Mouse (Mus musculus): Measurements from ENCODE around the gene Ecd. TPM values are rescaled to one million over a fixed set of nuclear protein-coding genes. Genes with fewer than 3 reads are reported as not detected.

Gene Ecd
- polyA plus RNA-seq, 1 experiment from 2014 or later = 32.8 TPM

DNA sequence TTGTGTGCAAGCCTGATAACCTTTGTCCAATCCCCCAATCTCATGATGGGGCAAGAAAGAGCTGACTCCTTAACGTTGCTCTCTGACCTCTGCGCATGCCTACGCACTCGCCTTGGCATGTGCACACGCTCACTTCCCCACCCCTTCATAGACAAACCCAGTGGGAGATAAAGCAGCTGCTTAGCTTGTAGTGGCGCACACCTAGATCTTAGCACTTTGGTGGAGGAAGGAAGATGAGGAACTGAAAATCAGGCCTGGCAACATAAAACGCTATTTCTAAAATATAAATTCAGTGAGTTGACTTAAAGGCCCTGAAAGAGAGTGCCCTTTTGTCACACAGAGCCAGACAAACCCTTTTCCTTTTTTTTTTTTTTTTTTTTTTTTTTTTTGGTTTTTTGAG lies 22.9 kb upstream of the Ecd start:
- Histone ChIP-seq H3K4me2 (ENCODE audit: low read length) (no peak overlapping the region), H3K4me1 (replicated peaks; ENCODE audit: insufficient read depth, low read length) (no peaks in the 10 kb centered on the region)
- DNase-seq (ENCODE audit: low spot score) = no peak

GRCm38 (mm10) chr14:20368271-20368670 lies 20.4 kb upstream of the Ecd start:
- H3K36me3 ChIP-seq (ENCODE audit: insufficient read depth, low read length) = peaks cover 35% of the 10 kb centered on the region

More for the DNA sequence above, 22.9 kb upstream of the Ecd start:
- ATAC-seq (replicated peaks; ENCODE audit: low FRiP score, low read depth) = no peak
- no peak for TF ChIP-seq CTCF (IDR thresholded peaks at IDR 0.05; ENCODE audit: low read depth)
- 88% methylated on average over 7 of the region's 7 CpGs for WGBS
- H3K4me3 ChIP-seq (replicated peaks; ENCODE audit: low read depth, low read length) = no peak overlapping the region
- H3K9me3 ChIP-seq (replicated peaks; ENCODE audit: low read length) = no peaks in the 10 kb centered on the region
- H3K27ac ChIP-seq = no peak overlapping the region
- H3K9ac ChIP-seq (ENCODE audit: low read depth, low read length) = no peak overlapping the region
- H3K36me3 ChIP-seq (ENCODE audit: insufficient read depth, low read length) = peaks cover 23% of the 10 kb centered on the region; the same call in 1 of the 2 replicates
- H3K27me3 ChIP-seq (ENCODE audit: insufficient read depth, low read length) = no peaks in the 10 kb centered on the region

DNA sequence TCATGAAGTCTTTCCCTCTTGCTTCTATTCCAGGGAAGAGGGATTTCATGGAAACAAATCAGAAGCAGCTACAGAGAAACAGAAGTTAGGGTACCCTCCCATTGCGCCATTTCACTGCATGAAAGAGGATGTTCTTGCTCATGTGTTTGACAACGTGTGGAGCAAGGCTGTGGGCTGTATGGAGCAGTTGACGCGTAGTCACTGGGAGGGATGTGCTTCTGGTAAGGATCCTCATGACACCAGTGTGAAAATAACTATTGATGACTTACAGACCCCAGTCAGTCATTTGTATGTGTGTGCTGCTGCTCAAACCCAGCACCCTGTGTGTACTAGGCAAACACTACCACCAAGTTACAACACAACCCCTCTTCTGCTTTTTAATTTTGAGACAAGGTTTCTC lies 15.3 kb upstream of the Ecd start:
- Histone ChIP-seq H3K27ac (no peak overlapping the region), H3K4me1 (replicated peaks; ENCODE audit: insufficient read depth, low read length) (no peaks in the 10 kb centered on the region), H3K9me3 (replicated peaks; ENCODE audit: low read length) (no peaks in the 10 kb centered on the region), H3K27me3 (ENCODE audit: insufficient read depth, low read length) (no peaks in the 10 kb centered on the region), H3K36me3 (ENCODE audit: insufficient read depth, low read length) (peaks cover 70% of the 10 kb centered on the region), H3K4me3 (replicated peaks; ENCODE audit: low read depth, low read length) (no peak overlapping the region), H3K9ac (ENCODE audit: low read depth, low read length) (no peak overlapping the region), H3K4me2 (ENCODE audit: low read length) (no peak overlapping the region)
- TF ChIP-seq CTCF (IDR thresholded peaks at IDR 0.05; ENCODE audit: low read depth) = no peak
- DNase-seq (ENCODE audit: low spot score) (no peak), ATAC-seq (replicated peaks; ENCODE audit: low FRiP score, low read depth) (no peak)
- 95% methylated on average over 4 of the region's 4 CpGs for WGBS

More at GRCm38 (mm10) chr14:20368271-20368670, 20.4 kb upstream of the Ecd start:
- H3K4me1 ChIP-seq (replicated peaks; ENCODE audit: insufficient read depth, low read length) = no peaks in the 10 kb centered on the region
- H3K27me3 ChIP-seq (ENCODE audit: insufficient read depth, low read length) = no peaks in the 10 kb centered on the region
- ATAC-seq (replicated peaks; ENCODE audit: low FRiP score, low read depth) (no peak), DNase-seq (ENCODE audit: low spot score) (no peak)
- H3K4me3 ChIP-seq (replicated peaks; ENCODE audit: low read depth, low read length) = no peak overlapping the region
- H3K4me2 ChIP-seq (ENCODE audit: low read length) = no peak overlapping the region
- no peak overlapping the region for H3K9ac ChIP-seq (ENCODE audit: low read depth, low read length)
- no peak overlapping the region for H3K27ac ChIP-seq
- WGBS = 92% methylated on average over 3 of the region's 3 CpGs
- TF ChIP-seq CTCF (IDR thresholded peaks at IDR 0.05; ENCODE audit: low read depth) = peak; percentile 22; the same call in 1 of the 2 replicates
- H3K9me3 ChIP-seq (replicated peaks; ENCODE audit: low read length) = no peaks in the 10 kb centered on the region

DNA sequence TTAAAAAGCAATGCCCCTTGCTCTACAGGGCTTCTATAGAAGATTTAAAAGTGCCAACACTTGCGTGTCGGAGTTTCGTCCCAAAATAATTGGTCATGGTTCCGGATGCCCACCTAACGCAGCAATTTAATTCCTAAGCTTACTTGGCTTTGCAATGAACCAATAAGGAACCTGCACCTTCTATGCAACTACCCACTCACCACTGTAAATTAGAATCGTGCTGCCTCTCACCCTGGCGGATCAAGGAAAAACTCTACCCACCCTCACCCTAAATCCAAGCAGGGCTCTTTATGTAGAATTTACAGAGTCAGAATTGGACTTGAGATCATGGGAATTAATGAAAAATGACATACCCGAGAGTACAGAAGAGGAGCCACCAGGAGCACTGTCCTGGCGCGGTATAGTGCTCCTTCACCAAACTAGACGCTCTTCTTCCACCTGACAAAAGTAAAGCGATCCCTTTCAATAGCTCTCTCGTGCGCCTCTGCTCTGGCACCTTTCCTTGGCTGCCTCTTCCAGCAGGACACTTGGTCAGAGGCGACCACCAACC lies 405 bp downstream of the Ecd start:
- no peaks in the 10 kb centered on the region for H3K9me3 ChIP-seq (replicated peaks; ENCODE audit: low read length)
- no peaks in the 10 kb centered on the region for H3K27me3 ChIP-seq (ENCODE audit: insufficient read depth, low read length)
- no peak for DNase-seq (ENCODE audit: low spot score)
- H3K36me3 ChIP-seq (ENCODE audit: insufficient read depth, low read length) = 0 out of 2 replicates have a peak, but pooled peaks cover 5% of the 10 kb centered on the region
- peak overlapping the region; percentile 77 for H3K4me2 ChIP-seq (ENCODE audit: low read length)
- peak; percentile 17; the same call in 1 of the 2 replicates for ATAC-seq (replicated peaks; ENCODE audit: low FRiP score, low read depth)
- H3K4me3 ChIP-seq (replicated peaks; ENCODE audit: low read depth, low read length) = peak overlapping the region; percentile 80
- peak overlapping the region; percentile 95 for H3K9ac ChIP-seq (ENCODE audit: low read depth, low read length)
- peaks cover 9% of the 10 kb centered on the region for H3K4me1 ChIP-seq (replicated peaks; ENCODE audit: insufficient read depth, low read length)
- no peak for TF ChIP-seq CTCF (IDR thresholded peaks at IDR 0.05; ENCODE audit: low read depth)
- 2% methylated on average over 15 of the region's 15 CpGs for WGBS
- peak overlapping the region; percentile 95 for H3K27ac ChIP-seq

DNA sequence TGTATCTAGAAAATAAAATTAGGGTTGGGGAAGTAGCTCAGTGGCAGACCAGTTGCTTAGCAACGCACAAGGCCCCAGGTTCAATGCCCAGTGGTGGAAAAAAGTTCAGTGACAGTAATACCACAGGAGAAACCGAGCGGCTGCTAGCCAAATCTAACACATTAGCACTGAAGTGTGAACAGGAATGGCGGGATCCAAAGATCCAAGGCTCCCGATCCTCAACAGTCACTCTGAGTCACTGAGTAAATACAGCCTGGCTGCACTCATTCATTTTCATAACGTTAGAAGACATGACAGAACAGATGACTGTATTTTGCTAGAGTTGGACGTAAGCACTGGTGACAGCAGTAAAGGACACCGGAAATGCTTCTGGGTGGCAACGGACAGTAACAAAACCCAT lies 2.0 kb downstream of the Ecd start:
- DNase-seq (ENCODE audit: low spot score) (no peak), ATAC-seq (replicated peaks; ENCODE audit: low FRiP score, low read depth) (no peak)
- H3K4me3 ChIP-seq (replicated peaks; ENCODE audit: low read depth, low read length) = no peak overlapping the region
- H3K27me3 ChIP-seq (ENCODE audit: insufficient read depth, low read length) = no peaks in the 10 kb centered on the region
- no peaks in the 10 kb centered on the region for H3K9me3 ChIP-seq (replicated peaks; ENCODE audit: low read length)
- WGBS = 75% methylated on average over 9 of the region's 9 CpGs
- peaks cover 9% of the 10 kb centered on the region for H3K4me1 ChIP-seq (replicated peaks; ENCODE audit: insufficient read depth, low read length)
- no peak overlapping the region for H3K9ac ChIP-seq (ENCODE audit: low read depth, low read length)
- peaks cover 17% of the 10 kb centered on the region; the same call in 1 of the 2 replicates for H3K36me3 ChIP-seq (ENCODE audit: insufficient read depth, low read length)
- no peak for TF ChIP-seq CTCF (IDR thresholded peaks at IDR 0.05; ENCODE audit: low read depth)
- no peak overlapping the region for H3K27ac ChIP-seq
- no peak overlapping the region for H3K4me2 ChIP-seq (ENCODE audit: low read length)

GRCm38 (mm10) chr14:20340866-20341265 lies 7.1 kb downstream of the Ecd start:
- Histone ChIP-seq H3K27ac (no peak overlapping the region), H3K4me3 (replicated peaks; ENCODE audit: low read depth, low read length) (no peak overlapping the region), H3K4me2 (ENCODE audit: low read length) (no peak overlapping the region), H3K9ac (ENCODE audit: low read depth, low read length) (no peak overlapping the region), H3K9me3 (replicated peaks; ENCODE audit: low read length) (no peaks in the 10 kb centered on the region), H3K27me3 (ENCODE audit: insufficient read depth, low read length) (no peaks in the 10 kb centered on the region), H3K4me1 (replicated peaks; ENCODE audit: insufficient read depth, low read length) (no peaks in the 10 kb centered on the region), H3K36me3 (ENCODE audit: insufficient read depth, low read length) (peaks cover 36% of the 10 kb centered on the region)
- DNase-seq (ENCODE audit: low spot score) (no peak), ATAC-seq (replicated peaks; ENCODE audit: low FRiP score, low read depth) (no peak)
- TF ChIP-seq CTCF (IDR thresholded peaks at IDR 0.05; ENCODE audit: low read depth) = no peak
- WGBS = 82% methylated on average over 7 of the region's 7 CpGs

GRCm38 (mm10) chr14:20340149-20340548 lies 7.8 kb downstream of the Ecd start:
- Histone ChIP-seq H3K27ac (no peak overlapping the region), H3K36me3 (ENCODE audit: insufficient read depth, low read length) (peaks cover 40% of the 10 kb centered on the region), H3K4me2 (ENCODE audit: low read length) (no peak overlapping the region), H3K9me3 (replicated peaks; ENCODE audit: low read length) (no peaks in the 10 kb centered on the region), H3K4me3 (replicated peaks; ENCODE audit: low read depth, low read length) (no peak overlapping the region), H3K4me1 (replicated peaks; ENCODE audit: insufficient read depth, low read length) (no peaks in the 10 kb centered on the region), H3K27me3 (ENCODE audit: insufficient read depth, low read length) (no peaks in the 10 kb centered on the region), H3K9ac (ENCODE audit: low read depth, low read length) (no peak overlapping the region)
- peak; percentile 23 for DNase-seq (ENCODE audit: low spot score)
- 89% methylated on average over 8 of the region's 8 CpGs for WGBS
- ATAC-seq (replicated peaks; ENCODE audit: low FRiP score, low read depth) = no peak
- TF ChIP-seq CTCF (IDR thresholded peaks at IDR 0.05; ENCODE audit: low read depth) = peak; percentile 60
